Mouse (Mus musculus): ENCODE data around the gene Gm44511. TPM values are rescaled to one million over a fixed set of nuclear protein-coding genes. Genes with fewer than 3 reads are reported as not detected.
"Not testable (repeated sequence)": the region's sequence is repeated elsewhere in the genome, so short reads cannot be mapped to it uniquely, and the experiment has no call there.

Gene Gm44511
- polyA plus RNA-seq, 1 experiment, result not detected

GRCm38 (mm10) chr6:128789115-128789514 is 37.0 kb downstream of the Gm44511 start, which contains the start of gene Klrb1c:
Klrb1c (minus strand) TSS chr6:128789215.
- no peaks in the 10 kb centered on the region for H3K27me3 ChIP-seq (ENCODE audit: control insufficient read depth, insufficient read depth, low read length)
- H3K27ac ChIP-seq (ENCODE audit: control insufficient read depth, insufficient read depth, low read depth, low read length), result no peak within 1 kb of the TSS
- H3K4me3 ChIP-seq (ENCODE audit: control insufficient read depth, low read depth, low read length), result no peak within 1 kb of the TSS
- TF ChIP-seq CTCF (IDR thresholded peaks at IDR 0.05; ENCODE audit: control insufficient read depth, insufficient read depth, insufficient replicate concordance, low read depth, low read length), result no peak
- TF ChIP-seq POLR2A (IDR thresholded peaks at IDR 0.05; ENCODE audit: control insufficient read depth, low read depth, low read length), result no peak
- no peaks in the 10 kb centered on the region for H3K4me1 ChIP-seq (ENCODE audit: control insufficient read depth, insufficient read depth, low read length)
- no peaks in the 10 kb centered on the region for H3K36me3 ChIP-seq (ENCODE audit: control insufficient read depth, insufficient read depth, low read length)

GRCm38 (mm10) chr6:128788517-128788916 is 37.6 kb downstream of the Gm44511 start:
- Histone ChIP-seq H3K27ac (ENCODE audit: control insufficient read depth, insufficient read depth, low read depth, low read length) (no peak overlapping the region), H3K27me3 (ENCODE audit: control insufficient read depth, insufficient read depth, low read length) (no peaks in the 10 kb centered on the region), H3K4me1 (ENCODE audit: control insufficient read depth, insufficient read depth, low read length) (no peaks in the 10 kb centered on the region), H3K4me3 (ENCODE audit: control insufficient read depth, low read depth, low read length) (no peak overlapping the region), H3K36me3 (ENCODE audit: control insufficient read depth, insufficient read depth, low read length) (no peaks in the 10 kb centered on the region)
- TF ChIP-seq POLR2A (IDR thresholded peaks at IDR 0.05; ENCODE audit: control insufficient read depth, low read depth, low read length) (no peak), CTCF (IDR thresholded peaks at IDR 0.05; ENCODE audit: control insufficient read depth, insufficient read depth, insufficient replicate concordance, low read depth, low read length) (no peak)

- not testable (repeated sequence) for H3K4me1 ChIP-seq (ENCODE audit: control insufficient read depth, insufficient read depth, low read length); H3K27me3 ChIP-seq (ENCODE audit: control insufficient read depth, insufficient read depth, low read length); H3K27ac ChIP-seq (ENCODE audit: control insufficient read depth, insufficient read depth, low read depth, low read length); H3K4me3 ChIP-seq (ENCODE audit: control insufficient read depth, low read depth, low read length); H3K36me3 ChIP-seq (ENCODE audit: control insufficient read depth, insufficient read depth, low read length)
Measured at GRCm38 (mm10) chr6:128786396-128786795, 39.7 kb downstream of the Gm44511 start.

GRCm38 (mm10) chr6:128769481-128770253 is 56.4 kb downstream of the Gm44511 start:
- Histone ChIP-seq H3K4me1 (ENCODE audit: control insufficient read depth, insufficient read depth, low read length) (no peaks in the 10 kb centered on the region; the same call in 1 of the 2 replicates), H3K27ac (ENCODE audit: control insufficient read depth, insufficient read depth, low read depth, low read length) (no peak overlapping the region), H3K4me3 (ENCODE audit: control insufficient read depth, low read depth, low read length) (no peak overlapping the region), H3K27me3 (ENCODE audit: control insufficient read depth, insufficient read depth, low read length) (no peaks in the 10 kb centered on the region), H3K36me3 (ENCODE audit: control insufficient read depth, insufficient read depth, low read length) (no peaks in the 10 kb centered on the region)
- no peak for TF ChIP-seq POLR2A (IDR thresholded peaks at IDR 0.05; ENCODE audit: control insufficient read depth, low read depth, low read length)
- no peak for TF ChIP-seq CTCF (IDR thresholded peaks at IDR 0.05; ENCODE audit: control insufficient read depth, insufficient read depth, insufficient replicate concordance, low read depth, low read length)

GRCm38 (mm10) chr6:128768047-128768446 is 58.1 kb downstream of the Gm44511 start:
- H3K27ac ChIP-seq (ENCODE audit: control insufficient read depth, insufficient read depth, low read depth, low read length), result no peak overlapping the region
- H3K4me3 ChIP-seq (ENCODE audit: control insufficient read depth, low read depth, low read length), result no peak overlapping the region
- H3K4me1 ChIP-seq (ENCODE audit: control insufficient read depth, insufficient read depth, low read length), result peaks cover 2% of the 10 kb centered on the region
- TF ChIP-seq CTCF (IDR thresholded peaks at IDR 0.05; ENCODE audit: control insufficient read depth, insufficient read depth, insufficient replicate concordance, low read depth, low read length), result no peak
- no peak for TF ChIP-seq POLR2A (IDR thresholded peaks at IDR 0.05; ENCODE audit: control insufficient read depth, low read depth, low read length)
- H3K36me3 ChIP-seq (ENCODE audit: control insufficient read depth, insufficient read depth, low read length), result no peaks in the 10 kb centered on the region
- H3K27me3 ChIP-seq (ENCODE audit: control insufficient read depth, insufficient read depth, low read length), result no peaks in the 10 kb centered on the region

GRCm38 (mm10) chr6:128766486-128767254 is 59.4 kb downstream of the Gm44511 start:
- not testable (repeated sequence) for H3K4me3 ChIP-seq (ENCODE audit: control insufficient read depth, low read depth, low read length); H3K27me3 ChIP-seq (ENCODE audit: control insufficient read depth, insufficient read depth, low read length); H3K4me1 ChIP-seq (ENCODE audit: control insufficient read depth, insufficient read depth, low read length); H3K36me3 ChIP-seq (ENCODE audit: control insufficient read depth, insufficient read depth, low read length); H3K27ac ChIP-seq (ENCODE audit: control insufficient read depth, insufficient read depth, low read depth, low read length)

GRCm38 (mm10) chr6:128765211-128765610 is 60.9 kb downstream of the Gm44511 start:
- H3K4me1 ChIP-seq (ENCODE audit: control insufficient read depth, insufficient read depth, low read length), result peaks cover 2% of the 10 kb centered on the region
- no peak overlapping the region for H3K4me3 ChIP-seq (ENCODE audit: control insufficient read depth, low read depth, low read length)
- H3K27me3 ChIP-seq (ENCODE audit: control insufficient read depth, insufficient read depth, low read length), result no peaks in the 10 kb centered on the region
- no peak overlapping the region for H3K27ac ChIP-seq (ENCODE audit: control insufficient read depth, insufficient read depth, low read depth, low read length)
- H3K36me3 ChIP-seq (ENCODE audit: control insufficient read depth, insufficient read depth, low read length), result no peaks in the 10 kb centered on the region
- no peak for TF ChIP-seq CTCF (IDR thresholded peaks at IDR 0.05; ENCODE audit: control insufficient read depth, insufficient read depth, insufficient replicate concordance, low read depth, low read length)
- no peak for TF ChIP-seq POLR2A (IDR thresholded peaks at IDR 0.05; ENCODE audit: control insufficient read depth, low read depth, low read length)

All from testis, adult 2 months (tissue).